Mouse (Mus musculus): Measurements from ENCODE around the gene Gm3259.
"Not testable (repeated sequence)": the region's sequence is repeated elsewhere in the genome, so short reads cannot be mapped to it uniquely, and the experiment has no call there.

Gene Gm3259

DNA sequence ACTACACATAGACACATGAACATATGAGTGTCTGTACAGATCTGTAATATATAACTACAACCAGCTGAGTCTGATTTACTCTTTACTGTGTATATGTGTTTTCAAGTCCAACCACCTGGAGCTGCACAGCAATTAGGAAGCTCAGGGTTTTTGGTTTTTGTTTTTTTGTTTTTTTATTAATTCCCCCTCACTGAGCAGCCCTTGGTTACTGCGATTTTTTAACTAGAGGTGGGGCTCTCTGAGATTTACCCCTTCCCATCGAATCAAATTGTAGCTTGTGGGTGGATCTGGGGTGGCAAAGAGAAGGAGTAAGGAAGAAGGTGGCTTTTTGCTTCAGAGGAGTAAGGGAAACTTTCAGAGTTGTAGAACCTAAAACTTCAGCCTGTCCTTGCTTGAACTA, at the start of gene Gm3259:
Gene Gm3259, plus strand, starts transcription at position 301 of the 400 bp plus-strand sequence.
- DNase-seq: not testable (repeated sequence)

- not testable (repeated sequence) for DNase-seq
These were observed 33.0 kb upstream of the Gm3259 start, which contains the start of gene Gm10424 for GRCm38 (mm10) chr5:95272668-95273067. Gene Gm10424 (minus strand): TSS chr5:95272768.

All from right cerebral cortex, postnatal 25 days (tissue).